Comparison of ENCODE assay signal across 7 mouse cellular contexts in genomic region chr19:55537691-55538090, GRCm38 (mm10).
DNase-seq lines count a peak whose midpoint lies in the region; ATAC-seq and TF ChIP-seq lines count a peak whose summit lies in the region.

No protein-coding gene starts in this region.

- no peak overlapping the region for H3K9ac ChIP-seq in embryonic facial prominence, embryonic 15.5 days
- H3K9ac ChIP-seq in kidney, embryonic 16.5 days (replicated peaks; ENCODE audit: low read length) = no peak overlapping the region
- H3K9ac ChIP-seq in midbrain, postnatal 0 days (replicated peaks; ENCODE audit: low read length, poor library complexity, severe bottlenecking) = no peak overlapping the region

- no peak overlapping the region for H3K4me3 ChIP-seq in layer of hippocampus, adult 2 months
- H3K4me3 ChIP-seq in embryonic facial prominence, embryonic 15.5 days (replicated peaks) = no peak overlapping the region
- no peak overlapping the region for H3K4me3 ChIP-seq in kidney, embryonic 16.5 days (ENCODE audit: low read length)
- no peak overlapping the region for H3K4me3 ChIP-seq in midbrain, postnatal 0 days (ENCODE audit: low read depth, low read length)

- 39% methylated on average over 6 of the region's 6 CpGs for whole genome bisulfite sequencing in embryonic facial prominence, embryonic 15.5 days
- WGBS in kidney, embryonic 16.5 days = 30% methylated on average over 6 of the region's 6 CpGs
- whole genome bisulfite sequencing in midbrain, postnatal 0 days = 37% methylated on average over 6 of the region's 6 CpGs

- no peak overlapping the region for H3K4me2 ChIP-seq in embryonic facial prominence, embryonic 15.5 days (replicated peaks)
- H3K4me2 ChIP-seq in kidney, embryonic 16.5 days (replicated peaks; ENCODE audit: low read depth, low read length) = no peak overlapping the region
- no peak overlapping the region for H3K4me2 ChIP-seq in midbrain, postnatal 0 days (ENCODE audit: low read depth, low read length, poor library complexity, severe bottlenecking)

- intact Hi-C loops in left cerebral cortex, postnatal 14 days (cut with DNase I) = no loop called here

- H3K9me3 ChIP-seq in embryonic facial prominence, embryonic 15.5 days (replicated peaks) = no peaks in the 10 kb centered on the region
- no peaks in the 10 kb centered on the region for H3K9me3 ChIP-seq in kidney, embryonic 16.5 days (ENCODE audit: low read length)
- H3K9me3 ChIP-seq in midbrain, postnatal 0 days (ENCODE audit: low read length) = no peaks in the 10 kb centered on the region

- no peaks in the 10 kb centered on the region for H3K36me3 ChIP-seq in embryonic facial prominence, embryonic 15.5 days
- H3K36me3 ChIP-seq in kidney, embryonic 16.5 days (ENCODE audit: insufficient read depth, low read length) = no peaks in the 10 kb centered on the region
- H3K36me3 ChIP-seq in midbrain, postnatal 0 days (ENCODE audit: insufficient read depth, low read length) = no peaks in the 10 kb centered on the region

- H3K27ac ChIP-seq in layer of hippocampus, adult 2 months = no peak overlapping the region
- no peak overlapping the region for H3K27ac ChIP-seq in embryonic facial prominence, embryonic 15.5 days (replicated peaks)
- peak overlapping the region; percentile 49 for H3K27ac ChIP-seq in kidney, embryonic 16.5 days (ENCODE audit: low read length)
- H3K27ac ChIP-seq in midbrain, postnatal 0 days (ENCODE audit: low read depth, low read length) = no peak overlapping the region

- ATAC-seq in embryonic facial prominence, embryonic 15.5 days (ENCODE audit: insufficient number of reproducible peaks, low FRiP score, low TSS enrichment, low read depth) = 0 out of 2 replicates have a peak, but pooled peaks have one; percentile 57
- ATAC-seq in kidney, embryonic 16.5 days (ENCODE audit: low FRiP score, low TSS enrichment) = peak; percentile 91
- no peak for ATAC-seq in midbrain, postnatal 0 days (ENCODE audit: low FRiP score)

- no peaks in the 10 kb centered on the region for H3K27me3 ChIP-seq in embryonic facial prominence, embryonic 15.5 days
- no peaks in the 10 kb centered on the region for H3K27me3 ChIP-seq in kidney, embryonic 16.5 days (ENCODE audit: insufficient read depth, low read length)
- H3K27me3 ChIP-seq in midbrain, postnatal 0 days (ENCODE audit: insufficient read depth, low read length) = no peaks in the 10 kb centered on the region

- peak; percentile 60 for TF ChIP-seq CTCF in layer of hippocampus, adult 2 months (conservative IDR thresholded peaks at IDR 0.05)
- TF ChIP-seq CTCF in midbrain, postnatal 0 days (IDR thresholded peaks at IDR 0.05) = peak; percentile 72

- DNase-seq in layer of hippocampus, adult 2 months (ENCODE audit: low spot score in 2 of 2) = no peak
- DNase-seq in layer of hippocampus, adult 8-10 months (ENCODE audit: low spot score in 2 of 2) = no peak
- DNase-seq in adrenal gland, postnatal 14 days = peak; percentile 27
- peak; percentile 56 for DNase-seq in midbrain, postnatal 0 days (ENCODE audit: low spot score)
- DNase-seq in left cerebral cortex, postnatal 14 days (ENCODE audit: low spot score in 2 of 2) = no peak

- peaks cover 13% of the 10 kb centered on the region; the same call in 1 of the 2 replicates for H3K4me1 ChIP-seq in embryonic facial prominence, embryonic 15.5 days
- H3K4me1 ChIP-seq in kidney, embryonic 16.5 days (ENCODE audit: insufficient read depth, low read length) = peaks cover 11% of the 10 kb centered on the region; the same call in 1 of the 2 replicates
- no peaks in the 10 kb centered on the region for H3K4me1 ChIP-seq in midbrain, postnatal 0 days (ENCODE audit: insufficient read depth, low read length)

Comparison
In these comparisons a context has a peak if more than half of its experiments do, and no peak if none do; other contexts are left out.
1. DNase-seq: peak in adrenal gland, postnatal 14 days (single experiment) and midbrain, postnatal 0 days (single experiment); none in layer of hippocampus, adult 2 months (0 of 2), layer of hippocampus, adult 8-10 months (0 of 2) and left cerebral cortex, postnatal 14 days (0 of 2).